Mouse (Mus musculus) embryo, embryonic 9.5 days (tissue): ENCODE data around the gene Gkn1.

Experiments used
- DNase-seq: peaks from one replicate; pipeline ENCODE4 v3.0.0-alpha.2; 2017; ENCODE audit errors: extremely low spot score

Gene Gkn1

GRCm38 (mm10) chr6:87350829-87351228 lies at the start of gene Gkn1:
Gene Gkn1, minus strand, starts transcription at chr6:87350942.
- DNase-seq: no peak

- DNase-seq: no peak
Measured at GRCm38 (mm10) chr6:87399886-87400566, 49.3 kb upstream of the Gkn1 start.

- DNase-seq: peak; percentile 60
Measured at GRCm38 (mm10) chr6:87399137-87399536, 48.4 kb upstream of the Gkn1 start.

- DNase-seq: no peak
Measured at GRCm38 (mm10) chr6:87394783-87395182, 44.0 kb upstream of the Gkn1 start.

- DNase-seq: no peak
Measured at GRCm38 (mm10) chr6:87393466-87394205, 42.9 kb upstream of the Gkn1 start.

GRCm38 (mm10) chr6:87389455-87389989 lies 38.8 kb upstream of the Gkn1 start:
- DNase-seq: no peak

- no peak for DNase-seq
Measured at GRCm38 (mm10) chr6:87388877-87389276, 38.1 kb upstream of the Gkn1 start, which contains the start of gene Gkn3. Gene Gkn3, minus strand, starts transcription at chr6:87388935.

- DNase-seq: no peak
Measured at GRCm38 (mm10) chr6:87386681-87387080, 35.9 kb upstream of the Gkn1 start.

- peak; percentile 76 for DNase-seq
Measured at GRCm38 (mm10) chr6:87386203-87386602, 35.5 kb upstream of the Gkn1 start.

GRCm38 (mm10) chr6:87384761-87385160 lies 34.0 kb upstream of the Gkn1 start:
- DNase-seq: no peak

GRCm38 (mm10) chr6:87383926-87384691 lies 33.4 kb upstream of the Gkn1 start:
- DNase-seq: peak; percentile 34

- DNase-seq: no peak
Measured at GRCm38 (mm10) chr6:87373057-87373456, 22.3 kb upstream of the Gkn1 start, which contains the start of gene Gkn2. Gene Gkn2, plus strand, starts transcription at chr6:87373357.

- DNase-seq: no peak
Measured at GRCm38 (mm10) chr6:87369223-87369622, 18.5 kb upstream of the Gkn1 start.

- no peak for DNase-seq
Measured at GRCm38 (mm10) chr6:87354441-87354840, 3.7 kb upstream of the Gkn1 start.

GRCm38 (mm10) chr6:87335935-87336295 lies 14.8 kb downstream of the Gkn1 start:
- no peak for DNase-seq

- peak; percentile 82 for DNase-seq
Measured at GRCm38 (mm10) chr6:87335091-87335934, 15.4 kb downstream of the Gkn1 start, which contains the start of gene Antxr1. Gene Antxr1, minus strand, starts transcription at chr6:87335821.

GRCm38 (mm10) chr6:87334361-87335090 lies 16.2 kb downstream of the Gkn1 start:
- peak; percentile 38 for DNase-seq

GRCm38 (mm10) chr6:87332380-87332779 lies 18.4 kb downstream of the Gkn1 start:
- no peak for DNase-seq

GRCm38 (mm10) chr6:87328265-87329173 lies 22.2 kb downstream of the Gkn1 start:
- DNase-seq: no peak
